Mouse (Mus musculus) heart, embryonic 12.5 days (tissue): ENCODE data around the gene Ccdc177. TPM values are rescaled to one million over a fixed set of nuclear protein-coding genes. Genes with fewer than 3 reads are reported as not detected.

Source experiments
- ATAC-seq: fragments of 200-750 bp; cut with Nextera tagmentation; 2 replicates; pipeline ENCODE4 v1.8.0; 2017; ENCODE audit warnings: moderate TSS enrichment, moderate library complexity; ENCODE audit not compliant: insufficient number of reproducible peaks, low FRiP score
- H3K27ac ChIP-seq: fragments of 300-500 bp; sonication (generic); 2 replicates; pipeline ENCODE4 v1.5.1; 2016; ENCODE audit warnings: mild to moderate bottlenecking, moderate library complexity; ENCODE audit not compliant: poor library complexity, severe bottlenecking
- H3K27me3 ChIP-seq: fragments of 300-500 bp; sonication (generic); replicated peaks from 2 replicates; pipeline ENCODE4 v1.6.1; 2016; ENCODE audit warnings: mild to moderate bottlenecking, moderate library complexity
- H3K36me3 ChIP-seq: fragments of 300-500 bp; sonication (generic); 2 replicates; pipeline ENCODE4 v1.6.1; 2016; ENCODE audit warnings: mild to moderate bottlenecking, moderate library complexity
- H3K4me1 ChIP-seq: fragments of 300-500 bp; sonication (generic); replicated peaks from 2 replicates; pipeline ENCODE4 v1.6.1; 2016; ENCODE audit warnings: mild to moderate bottlenecking
- H3K4me2 ChIP-seq: fragments of 300-500 bp; sonication (generic); 2 replicates; pipeline ENCODE4 v1.6.1; 2016; ENCODE audit warnings: mild to moderate bottlenecking, moderate library complexity
- H3K4me3 ChIP-seq: fragments of 300-500 bp; sonication (generic); 2 replicates; pipeline ENCODE4 v1.5.1; 2016; ENCODE audit warnings: mild to moderate bottlenecking
- H3K9ac ChIP-seq: fragments of 300-500 bp; sonication (generic); 2 replicates; pipeline ENCODE4 v1.6.1; 2016; ENCODE audit warnings: mild to moderate bottlenecking, moderate library complexity
- H3K9me3 ChIP-seq: fragments of 300-500 bp; sonication (generic); replicated peaks from 2 replicates; pipeline ENCODE4 v1.6.1; 2016; ENCODE audit warnings: mild to moderate bottlenecking, moderate library complexity
- WGBS: fragments of 180-500 bp; shearing (Covaris S2); methylation state at CpG from one replicate; pipeline ENCODE4 v1.1.7; 2016; 5-methylcytosine and 5-hydroxymethylcytosine counted together
- polyA plus RNA-seq: library from polyadenylated mRNA; unstranded; fragments of >200 nt; fragmentation: Nextera tagmentation; extraction: Ambion mirVana; gene quantifications from 2 replicates; pipeline ENCODE4 v1.2.1, GENCODE M21; 2016

Gene Ccdc177
- polyA plus RNA-seq, 1 experiment from 2014 or later: 0.03 TPM

DNA sequence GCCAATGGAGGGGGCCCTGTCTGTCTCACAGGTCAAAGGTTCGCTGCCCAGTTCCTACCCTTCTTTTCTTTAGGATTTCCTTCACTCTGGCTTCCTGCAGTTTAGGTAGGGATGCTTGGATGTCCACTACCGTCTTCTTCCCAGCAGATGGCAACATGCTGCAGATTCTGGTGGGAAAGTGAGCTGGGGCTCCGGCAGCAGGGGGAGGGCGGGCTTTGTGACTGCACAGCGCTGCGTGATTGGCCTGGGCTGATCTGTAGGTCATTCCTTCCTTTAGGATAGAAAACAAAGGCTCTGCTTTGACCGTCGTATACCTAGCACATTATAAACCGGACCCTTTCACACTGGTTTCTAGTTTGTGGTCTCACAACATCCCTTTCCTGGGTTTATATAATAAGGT is 29.9 kb downstream of the Ccdc177 start:
- no peak overlapping the region for H3K9ac ChIP-seq

DNA sequence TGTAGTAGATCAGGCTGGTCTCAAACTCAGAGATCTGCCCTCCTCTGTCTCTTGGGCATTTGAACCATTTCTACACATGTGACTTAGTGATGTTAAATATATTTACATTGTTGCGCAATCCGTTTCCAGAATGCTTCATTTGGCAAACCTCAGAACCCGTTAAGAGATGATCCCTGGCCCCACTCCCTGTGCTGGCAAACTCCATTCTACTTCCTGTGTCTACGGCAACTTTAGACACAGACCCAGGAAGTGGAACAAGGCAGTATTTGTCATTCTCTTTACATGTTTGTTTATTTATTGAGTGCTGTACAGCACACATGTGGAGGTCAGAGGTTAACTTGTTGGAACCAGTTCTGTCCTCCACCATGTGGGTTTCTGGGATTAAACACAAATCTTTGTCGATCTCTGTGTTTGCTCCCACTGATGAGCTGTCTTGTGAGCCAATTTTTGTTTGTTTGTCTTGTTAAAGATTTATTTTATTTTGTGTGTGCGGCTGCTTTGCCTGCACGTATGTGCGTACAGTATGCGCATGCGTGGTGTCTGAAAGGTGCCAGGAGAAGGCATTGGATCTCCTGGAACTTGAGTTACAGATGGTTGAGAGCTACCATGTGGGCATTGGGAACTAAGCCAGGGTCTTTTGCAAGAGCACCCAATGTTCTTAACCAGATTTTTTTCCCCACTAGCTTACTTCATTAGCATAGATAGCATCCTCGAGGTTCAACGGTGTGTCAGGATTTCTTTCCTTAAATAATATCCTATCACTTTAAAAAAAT is 30.5 kb downstream of the Ccdc177 start:
- WGBS: 80% methylated on average over 12 of the region's 12 CpGs
- Histone ChIP-seq H3K4me3 (no peak overlapping the region), H3K9ac (no peak overlapping the region), H3K27me3 (peaks cover 31% of the 10 kb centered on the region), H3K4me1 (no peaks in the 10 kb centered on the region), H3K4me2 (no peak overlapping the region), H3K27ac (no peak overlapping the region), H3K9me3 (no peaks in the 10 kb centered on the region), H3K36me3 (no peaks in the 10 kb centered on the region)
- ATAC-seq: no peak

More for the DNA sequence above, 29.9 kb downstream of the Ccdc177 start:
- Histone ChIP-seq H3K27ac (no peak overlapping the region), H3K9me3 (no peaks in the 10 kb centered on the region), H3K4me2 (peak overlapping the region; percentile 50), H3K27me3 (peaks cover 28% of the 10 kb centered on the region), H3K4me1 (no peaks in the 10 kb centered on the region), H3K36me3 (no peaks in the 10 kb centered on the region), H3K4me3 (no peak overlapping the region)
- ATAC-seq: peak; percentile 45; the same call in 1 of the 2 replicates
- WGBS: 8% methylated on average over 9 of the region's 9 CpGs

DNA sequence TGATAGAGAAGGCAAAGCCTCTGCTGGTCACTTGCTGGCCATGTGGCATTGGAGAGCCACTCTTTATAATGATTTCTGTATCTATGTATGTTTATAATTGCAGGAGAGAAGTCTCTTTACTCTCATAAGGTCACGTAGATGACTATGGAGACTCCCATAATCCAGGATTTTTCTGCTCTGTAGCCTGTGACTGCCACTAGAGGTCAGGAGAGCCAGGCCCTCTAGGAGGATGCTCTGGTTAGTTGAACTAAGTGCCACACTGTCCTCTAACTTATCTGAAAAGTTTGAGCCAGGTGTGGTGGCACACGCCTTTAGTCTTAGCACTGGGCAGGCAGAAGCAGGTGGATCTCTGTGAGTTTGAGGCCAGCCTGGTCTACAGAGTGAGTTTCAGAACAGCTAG is 31.7 kb downstream of the Ccdc177 start:
- no peaks in the 10 kb centered on the region for H3K4me1 ChIP-seq
- 39% methylated on average over 2 of the region's 2 CpGs for WGBS
- no peaks in the 10 kb centered on the region for H3K9me3 ChIP-seq
- no peak overlapping the region for H3K27ac ChIP-seq
- H3K4me2 ChIP-seq: no peak overlapping the region
- no peak overlapping the region for H3K4me3 ChIP-seq
- ATAC-seq: no peak
- H3K36me3 ChIP-seq: no peaks in the 10 kb centered on the region
- H3K9ac ChIP-seq: no peak overlapping the region
- peaks cover 25% of the 10 kb centered on the region for H3K27me3 ChIP-seq

DNA sequence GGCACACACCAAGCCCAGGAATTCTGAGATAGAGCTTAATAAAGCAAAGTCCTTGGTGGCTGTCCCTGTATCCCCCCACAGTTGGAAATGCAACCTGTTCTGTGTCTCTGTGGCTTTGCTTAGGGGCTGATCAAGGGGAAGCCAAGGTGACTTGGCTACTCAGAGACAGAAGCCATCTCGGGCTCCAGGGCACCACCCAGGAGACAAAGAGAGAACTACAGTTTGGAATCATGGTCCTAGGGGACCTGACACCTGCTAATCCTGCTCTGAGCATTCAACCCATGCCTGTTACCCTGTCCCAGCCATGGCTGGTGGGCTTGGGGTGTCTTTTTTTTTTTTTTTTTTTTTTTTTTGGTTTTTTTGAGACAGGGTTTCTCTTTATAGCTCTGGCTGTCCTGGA is 32.3 kb downstream of the Ccdc177 start:
- no peak overlapping the region for H3K9ac ChIP-seq
- H3K4me2 ChIP-seq: no peak overlapping the region
- WGBS: 32% methylated on average over 1 of the region's 1 CpGs
- H3K36me3 ChIP-seq: no peaks in the 10 kb centered on the region
- no peak overlapping the region for H3K4me3 ChIP-seq
- no peaks in the 10 kb centered on the region for H3K4me1 ChIP-seq
- peaks cover 27% of the 10 kb centered on the region for H3K27me3 ChIP-seq
- no peaks in the 10 kb centered on the region for H3K9me3 ChIP-seq
- no peak overlapping the region for H3K27ac ChIP-seq
- ATAC-seq: no peak

DNA sequence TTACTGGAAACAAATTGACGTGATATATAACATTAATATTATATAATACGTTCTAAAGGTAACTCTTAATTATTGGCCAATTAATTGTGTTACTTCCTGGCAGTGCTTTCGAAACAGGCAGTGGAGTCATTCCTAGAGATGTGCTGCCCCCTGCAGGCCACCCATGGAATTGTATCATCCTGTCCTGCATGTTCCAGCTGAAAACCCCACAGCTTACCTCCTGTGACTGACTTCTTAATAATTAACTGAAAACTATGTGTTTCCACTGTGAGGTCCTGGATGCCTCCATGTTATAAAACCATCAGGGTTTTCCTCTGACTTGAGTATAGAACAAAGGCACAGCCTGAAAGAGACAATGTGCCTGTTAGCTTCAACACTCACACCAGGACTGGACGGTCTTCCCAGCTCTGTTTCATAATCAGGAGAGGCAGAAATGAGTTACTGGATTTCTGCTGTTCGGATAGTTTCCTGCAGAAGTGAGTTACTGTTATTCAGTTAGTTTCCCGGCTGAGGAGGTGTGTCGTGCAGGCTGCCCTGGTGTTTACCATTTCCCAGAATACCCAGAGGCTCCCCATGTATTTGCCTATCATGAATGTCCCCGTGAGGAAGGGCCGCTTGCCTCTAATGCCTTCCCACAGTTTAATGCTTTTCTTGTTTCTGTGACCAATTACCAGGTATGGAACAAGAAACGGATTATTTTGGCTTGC is 35.5 kb downstream of the Ccdc177 start:
- no peak for ATAC-seq
- no peak overlapping the region for H3K9ac ChIP-seq

DNA sequence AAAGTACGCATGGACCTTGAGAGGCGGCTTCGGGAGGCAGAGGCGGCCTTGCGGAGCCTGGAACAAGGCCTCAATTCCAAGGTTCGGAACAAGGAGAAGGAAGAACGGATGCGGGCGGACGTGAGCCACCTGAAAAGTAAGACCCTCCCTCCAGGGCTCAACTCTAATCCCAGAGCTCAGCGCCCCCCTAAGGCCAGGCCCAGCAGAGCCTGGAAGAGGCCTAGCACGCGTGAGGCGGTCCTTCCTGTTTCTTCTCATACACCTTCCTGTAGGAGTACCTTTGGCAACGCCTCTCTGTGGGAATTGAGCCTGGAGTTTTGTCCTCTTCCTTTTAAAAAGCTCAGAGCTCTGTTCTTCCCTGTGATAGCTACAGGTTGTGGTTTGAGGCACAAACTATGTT is 39.0 kb downstream of the Ccdc177 start:
- no peak overlapping the region for H3K4me3 ChIP-seq
- H3K36me3 ChIP-seq: no peaks in the 10 kb centered on the region
- no peak overlapping the region for H3K9ac ChIP-seq
- H3K27me3 ChIP-seq: peaks cover 37% of the 10 kb centered on the region
- H3K4me2 ChIP-seq: no peak overlapping the region
- peaks cover 1% of the 10 kb centered on the region; the same call in 1 of the 2 replicates for H3K4me1 ChIP-seq
- no peaks in the 10 kb centered on the region for H3K9me3 ChIP-seq
- no peak overlapping the region for H3K27ac ChIP-seq
- ATAC-seq: no peak
- WGBS: 81% methylated on average over 15 of the region's 15 CpGs

More for the DNA sequence above, 35.5 kb downstream of the Ccdc177 start:
- Histone ChIP-seq H3K4me3 (no peak overlapping the region), H3K27me3 (peaks cover 49% of the 10 kb centered on the region), H3K4me2 (no peak overlapping the region), H3K9me3 (no peaks in the 10 kb centered on the region), H3K36me3 (no peaks in the 10 kb centered on the region), H3K4me1 (no peaks in the 10 kb centered on the region), H3K27ac (no peak overlapping the region)
- WGBS: 35% methylated on average over 10 of the region's 10 CpGs

DNA sequence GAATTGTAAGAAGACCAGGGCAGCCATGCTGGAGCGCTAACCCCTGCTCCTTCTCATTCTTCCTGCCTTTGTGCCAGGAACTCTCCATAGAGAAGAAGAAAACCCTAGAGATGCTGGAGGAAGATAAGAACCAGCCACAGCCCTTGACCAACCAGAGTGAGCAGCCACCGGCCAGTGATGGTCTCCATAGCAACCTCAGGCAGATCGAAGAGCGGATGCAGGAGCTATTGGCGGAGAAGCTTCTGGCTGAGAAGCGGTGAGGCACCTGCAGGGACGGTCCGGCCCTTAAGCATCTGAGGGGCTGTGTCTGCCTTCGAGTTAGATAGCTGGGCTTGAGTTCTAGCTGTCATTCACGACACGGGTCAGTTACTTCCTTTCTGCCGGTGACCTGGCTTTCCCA is 40.0 kb downstream of the Ccdc177 start:
- 73% methylated on average over 12 of the region's 12 CpGs for WGBS
- H3K4me2 ChIP-seq: no peak overlapping the region
- peaks cover 11% of the 10 kb centered on the region; the same call in 1 of the 2 replicates for H3K4me1 ChIP-seq
- no peak for ATAC-seq
- H3K36me3 ChIP-seq: no peaks in the 10 kb centered on the region
- H3K9me3 ChIP-seq: no peaks in the 10 kb centered on the region
- no peak overlapping the region for H3K9ac ChIP-seq
- H3K27ac ChIP-seq: no peak overlapping the region
- H3K27me3 ChIP-seq: peaks cover 33% of the 10 kb centered on the region
- H3K4me3 ChIP-seq: no peak overlapping the region

DNA sequence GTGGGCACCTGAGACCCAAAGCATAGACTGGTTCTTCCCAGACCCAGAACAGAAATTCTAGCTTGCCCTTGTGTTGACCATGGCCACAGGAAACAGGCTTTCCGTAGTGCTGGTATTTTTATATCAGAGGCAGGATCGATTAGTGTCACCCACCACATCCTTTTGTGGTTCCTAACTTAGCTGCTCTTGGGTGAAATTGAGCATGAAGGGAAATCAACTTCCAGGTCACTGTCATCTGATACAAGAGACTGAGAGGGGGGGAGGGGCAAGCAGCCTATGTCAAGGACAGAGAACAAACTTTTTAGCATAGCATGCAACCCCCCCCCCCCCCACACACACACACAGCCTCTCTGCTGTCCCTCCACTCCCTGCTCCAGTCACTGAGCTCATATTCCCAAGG is 41.3 kb downstream of the Ccdc177 start:
- Histone ChIP-seq H3K27ac (no peak overlapping the region), H3K4me1 (peaks cover 19% of the 10 kb centered on the region; the same call in 1 of the 2 replicates), H3K9me3 (no peaks in the 10 kb centered on the region), H3K27me3 (peaks cover 30% of the 10 kb centered on the region), H3K9ac (no peak overlapping the region), H3K36me3 (no peaks in the 10 kb centered on the region), H3K4me3 (no peak overlapping the region), H3K4me2 (no peak overlapping the region)
- WGBS: 69% methylated on average over 2 of the region's 2 CpGs
- ATAC-seq: no peak

DNA sequence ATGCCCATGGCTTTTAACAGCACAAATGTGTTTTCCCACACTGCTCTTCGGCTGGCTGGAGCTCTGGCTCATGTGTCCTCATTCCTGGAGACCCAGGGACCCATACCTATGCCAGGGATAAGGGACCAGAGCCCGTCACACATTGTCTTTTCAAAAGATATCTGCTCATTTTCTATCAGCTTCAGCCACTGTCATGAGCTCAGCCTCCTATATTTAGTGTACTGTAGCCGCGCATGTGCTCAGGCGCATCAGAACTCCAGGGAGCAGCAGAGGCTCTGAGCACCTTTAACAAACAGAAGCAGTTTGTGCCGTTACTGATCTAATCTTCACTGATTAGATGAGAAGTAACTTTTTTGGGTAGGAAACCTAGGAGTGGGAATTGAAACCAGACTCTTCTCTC is 44.6 kb downstream of the Ccdc177 start:
- Histone ChIP-seq H3K9ac (no peak overlapping the region), H3K4me3 (no peak overlapping the region), H3K4me1 (peaks cover 19% of the 10 kb centered on the region; the same call in 1 of the 2 replicates), H3K27me3 (peaks cover 10% of the 10 kb centered on the region), H3K27ac (peak overlapping the region; percentile 55), H3K4me2 (peak overlapping the region; percentile 4; the same call in 1 of the 2 replicates), H3K36me3 (no peaks in the 10 kb centered on the region), H3K9me3 (no peaks in the 10 kb centered on the region)
- 23% methylated on average over 6 of the region's 6 CpGs for WGBS
- 0 out of 2 replicates have a peak, but pooled peaks have one; percentile 39 for ATAC-seq

DNA sequence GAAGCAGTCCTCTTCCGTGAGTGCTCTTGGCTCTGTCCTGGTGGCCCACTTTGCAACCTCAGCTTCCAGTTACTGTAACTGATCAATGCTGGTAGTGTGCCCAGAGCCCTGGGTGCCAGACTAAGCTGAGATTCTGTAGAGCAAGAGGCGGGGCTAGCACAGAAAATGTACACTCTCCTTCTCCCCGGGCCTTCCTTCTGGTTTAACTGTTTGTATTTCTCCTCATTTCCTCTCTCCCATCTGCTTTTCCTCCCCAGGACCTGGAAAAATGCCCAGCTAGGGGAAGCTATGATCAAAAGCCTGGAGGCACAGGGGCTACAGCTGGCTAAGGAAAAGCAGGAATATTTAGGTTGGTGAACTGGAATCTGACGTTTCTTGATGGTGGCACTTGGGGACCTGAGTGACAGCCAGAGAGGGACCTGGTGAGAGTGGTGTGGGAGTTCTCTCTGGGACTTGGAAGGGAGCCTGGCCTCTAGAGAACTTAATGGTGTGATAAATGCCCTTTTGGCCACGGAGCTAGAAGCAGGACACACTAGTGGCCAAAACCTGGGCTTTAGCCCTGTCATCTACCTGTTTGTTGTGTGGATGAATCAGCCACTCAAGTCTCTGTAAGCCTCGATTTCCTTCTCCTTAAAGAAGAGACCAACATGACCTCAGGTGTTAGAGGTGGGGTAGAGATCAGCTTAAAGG is 53.4 kb downstream of the Ccdc177 start:
- 46% methylated on average over 6 of the region's 6 CpGs for WGBS
- Histone ChIP-seq H3K27ac (no peak overlapping the region), H3K4me2 (no peak overlapping the region), H3K36me3 (no peaks in the 10 kb centered on the region), H3K9me3 (no peaks in the 10 kb centered on the region), H3K27me3 (peaks cover 21% of the 10 kb centered on the region; the same call in 1 of the 2 replicates), H3K4me1 (peaks cover 19% of the 10 kb centered on the region; the same call in 1 of the 2 replicates), H3K9ac (no peak overlapping the region), H3K4me3 (no peak overlapping the region)
- no peak for ATAC-seq
